Mouse (Mus musculus) forebrain, embryonic 13.5 days (tissue): Measurements from ENCODE around the gene Atp13a5. TPM values are rescaled to one million over a fixed set of nuclear protein-coding genes. Genes with fewer than 3 reads are reported as not detected.
A peak's percentile ranks its signal among the peaks of the same experiment; 100 is the strongest.

Experiments used
- ATAC-seq: fragments of 200-750 bp; cut with Nextera tagmentation; 2 replicates; pipeline ENCODE4 v1.8.0; 2017
- H3K27ac ChIP-seq: fragments of 300-500 bp; sonication (generic); 2 replicates; pipeline ENCODE4 v1.5.1; 2015; ENCODE audit warnings: inconsistent platforms, mild to moderate bottlenecking, moderate library complexity
- H3K27me3 ChIP-seq: fragments of 300-500 bp; sonication (generic); 2 replicates; pipeline ENCODE4 v1.6.1; 2015; ENCODE audit warnings: mild to moderate bottlenecking, inconsistent platforms
- H3K36me3 ChIP-seq: fragments of 300-500 bp; sonication (generic); 2 replicates; pipeline ENCODE4 v1.6.1; 2015; ENCODE audit warnings: mild to moderate bottlenecking, inconsistent platforms; ENCODE audit not compliant: poor library complexity, severe bottlenecking
- H3K4me1 ChIP-seq: fragments of 300-500 bp; sonication (generic); 2 replicates; pipeline ENCODE4 v1.6.1; 2015; ENCODE audit warnings: inconsistent platforms
- H3K4me2 ChIP-seq: fragments of 300-500 bp; sonication (generic); 2 replicates; pipeline ENCODE4 v1.6.1; 2015; ENCODE audit warnings: inconsistent platforms, mild to moderate bottlenecking, moderate library complexity
- H3K4me3 ChIP-seq: fragments of 300-500 bp; sonication (generic); 2 replicates; pipeline ENCODE4 v1.5.1; 2015; ENCODE audit warnings: mild to moderate bottlenecking, inconsistent platforms
- H3K9ac ChIP-seq: fragments of 300-500 bp; sonication (generic); 2 replicates; pipeline ENCODE4 v1.6.1; 2015; ENCODE audit warnings: mild to moderate bottlenecking, inconsistent platforms
- H3K9me3 ChIP-seq: fragments of 300-500 bp; sonication (generic); replicated peaks from 2 replicates; pipeline ENCODE4 v1.6.1; 2016; ENCODE audit warnings: inconsistent platforms
- WGBS: fragments of 180-500 bp; shearing (Covaris S2); methylation state at CpG from one replicate; pipeline ENCODE4 v1.1.7; 2015; 5-methylcytosine and 5-hydroxymethylcytosine counted together
- polyA plus RNA-seq: library from polyadenylated mRNA; unstranded; fragments of >200 nt; fragmentation: Nextera tagmentation; extraction: Ambion mirVana; gene quantifications from 2 replicates; pipeline ENCODE4 v1.2.1, GENCODE M21; 2015

Atp13a5 gene
- polyA plus RNA-seq, result 0.19 and 0.27 TPM in 2 replicates

DNA sequence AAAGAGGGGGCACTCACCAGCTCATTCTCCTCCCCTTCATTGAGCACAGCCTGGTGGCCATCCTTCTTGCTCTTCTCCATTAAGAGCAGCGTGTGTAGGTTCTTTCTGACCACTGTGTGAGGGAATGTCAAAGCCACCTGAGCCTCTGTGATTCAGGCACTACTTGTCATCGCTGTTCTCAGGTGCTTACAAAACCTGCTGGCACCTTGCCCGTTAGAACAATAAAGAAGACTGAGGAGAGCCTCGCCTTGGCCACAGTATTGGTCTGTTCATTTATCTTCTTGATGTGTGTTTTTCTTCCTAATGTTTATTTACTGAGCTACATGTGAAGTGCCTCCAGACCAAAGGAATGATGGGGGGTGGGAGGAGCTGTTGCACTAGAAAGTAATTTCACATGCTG lies at the start of gene Atp13a5:
Atp13a5 (minus strand) TSS at position 275 of the 400 bp plus-strand sequence.
- ATAC-seq, result no peak
- H3K4me1 ChIP-seq, result no peaks in the 10 kb centered on the region
- no peak within 1 kb of the TSS for H3K4me3 ChIP-seq
- no peak within 1 kb of the TSS for H3K9ac ChIP-seq
- no peak within 1 kb of the TSS for H3K4me2 ChIP-seq
- 83% methylated on average over 4 of the region's 4 CpGs for WGBS
- no peaks in the 10 kb centered on the region for H3K27me3 ChIP-seq
- H3K9me3 ChIP-seq, result no peaks in the 10 kb centered on the region
- H3K36me3 ChIP-seq, result no peaks in the 10 kb centered on the region
- H3K27ac ChIP-seq, result no peak within 1 kb of the TSS

DNA sequence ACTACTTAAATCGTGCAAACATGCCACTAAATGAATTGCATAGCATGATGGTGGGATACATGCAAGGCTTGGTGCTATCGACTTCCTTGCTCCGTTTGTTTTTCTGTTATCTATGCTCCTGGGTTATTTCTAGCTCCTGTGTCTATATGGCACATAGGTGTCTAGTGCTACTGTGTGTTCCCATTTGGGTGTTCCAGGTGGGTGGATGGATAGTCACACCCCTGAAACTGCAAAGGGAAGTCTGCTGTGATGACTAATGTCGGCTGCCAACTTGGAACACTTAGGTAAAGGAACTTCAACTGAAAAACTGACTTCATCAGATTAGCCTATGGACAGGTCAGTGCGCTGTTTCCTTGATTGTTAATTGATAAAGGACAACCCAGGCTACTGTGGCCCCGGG lies 36.3 kb upstream of the Atp13a5 start:
- Histone ChIP-seq H3K4me3 (no peak overlapping the region), H3K27me3 (no peaks in the 10 kb centered on the region), H3K9me3 (no peaks in the 10 kb centered on the region), H3K36me3 (no peaks in the 10 kb centered on the region), H3K4me2 (no peak overlapping the region), H3K27ac (no peak overlapping the region), H3K4me1 (no peaks in the 10 kb centered on the region), H3K9ac (no peak overlapping the region)
- ATAC-seq, result no peak
- WGBS, result 95% methylated on average over 6 of the region's 6 CpGs

DNA sequence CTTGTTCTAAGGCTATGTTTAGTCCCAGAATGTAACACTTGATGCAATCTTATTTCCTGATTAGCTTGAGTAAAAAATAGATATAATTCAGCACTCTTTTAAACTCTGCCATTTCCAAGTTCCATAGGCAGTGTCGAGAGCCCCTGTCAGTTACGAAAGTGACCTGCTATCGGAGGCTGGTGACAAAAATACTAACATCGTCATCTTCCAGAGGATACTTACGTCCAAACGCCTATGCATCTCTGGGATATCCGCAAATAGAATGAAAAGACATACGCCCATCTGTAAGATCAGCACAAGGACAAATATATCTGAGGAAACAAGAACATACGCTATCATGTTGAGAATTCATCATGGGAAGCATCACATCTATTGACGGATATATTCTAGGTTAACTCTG lies 28.8 kb upstream of the Atp13a5 start:
- no peak for ATAC-seq
- no peak overlapping the region for H3K4me3 ChIP-seq
- H3K9me3 ChIP-seq, result no peaks in the 10 kb centered on the region
- H3K27me3 ChIP-seq, result no peaks in the 10 kb centered on the region
- 95% methylated on average over 10 of the region's 10 CpGs for WGBS
- no peak overlapping the region for H3K4me2 ChIP-seq
- H3K36me3 ChIP-seq, result no peaks in the 10 kb centered on the region
- H3K4me1 ChIP-seq, result no peaks in the 10 kb centered on the region
- H3K9ac ChIP-seq, result no peak overlapping the region
- no peak overlapping the region for H3K27ac ChIP-seq

DNA sequence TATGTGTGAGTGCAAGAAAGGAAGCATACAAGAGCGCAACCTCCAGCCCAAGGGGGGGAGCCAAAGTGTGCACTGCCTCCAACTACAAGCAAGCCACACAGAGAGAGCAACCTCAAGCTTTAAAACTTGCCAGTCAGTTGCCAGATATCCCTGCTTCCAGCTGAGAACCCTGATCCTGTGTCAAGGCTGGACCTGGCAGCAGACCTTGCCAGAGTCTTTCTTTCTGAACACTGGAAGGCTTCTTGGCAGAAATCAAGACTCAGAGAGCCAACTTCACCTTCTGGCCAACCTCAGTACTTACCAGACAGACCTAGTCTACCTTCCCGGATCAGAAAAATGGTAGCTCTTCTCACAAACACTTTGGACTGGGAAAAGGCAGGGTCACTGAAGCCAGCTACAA lies 20.5 kb upstream of the Atp13a5 start:
- no peak overlapping the region for H3K9ac ChIP-seq
- no peaks in the 10 kb centered on the region for H3K9me3 ChIP-seq
- no peaks in the 10 kb centered on the region for H3K4me1 ChIP-seq
- no peaks in the 10 kb centered on the region for H3K27me3 ChIP-seq
- WGBS, result 87% methylated on average over 2 of the region's 2 CpGs
- H3K36me3 ChIP-seq, result no peaks in the 10 kb centered on the region
- no peak overlapping the region for H3K4me2 ChIP-seq
- no peak overlapping the region for H3K4me3 ChIP-seq
- no peak overlapping the region for H3K27ac ChIP-seq
- ATAC-seq, result no peak

DNA sequence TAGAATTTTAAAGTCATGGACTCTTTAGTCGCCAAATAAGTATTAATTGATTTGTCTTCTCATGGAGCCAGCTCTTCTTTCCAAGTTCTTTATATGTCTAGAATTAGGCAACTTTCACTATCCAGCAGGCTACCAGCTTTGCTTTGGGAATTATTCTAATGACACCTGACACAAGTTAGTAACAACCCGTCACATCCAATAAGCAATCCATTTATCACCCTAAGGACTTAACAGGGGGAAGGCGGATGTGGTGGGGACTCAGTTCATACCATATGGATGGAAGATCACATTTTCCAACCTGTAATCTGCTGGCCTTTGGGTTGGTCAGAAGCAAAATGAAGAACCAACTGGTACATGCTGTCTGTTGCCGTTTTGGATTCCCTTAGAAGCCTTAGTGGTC lies 6.2 kb upstream of the Atp13a5 start:
- 96% methylated on average over 4 of the region's 4 CpGs for whole genome bisulfite sequencing
- ATAC-seq, result no peak
- no peak overlapping the region for H3K4me3 ChIP-seq
- no peaks in the 10 kb centered on the region for H3K36me3 ChIP-seq
- H3K27ac ChIP-seq, result no peak overlapping the region
- no peak overlapping the region for H3K4me2 ChIP-seq
- no peak overlapping the region for H3K9ac ChIP-seq
- no peaks in the 10 kb centered on the region for H3K4me1 ChIP-seq
- H3K27me3 ChIP-seq, result no peaks in the 10 kb centered on the region
- no peaks in the 10 kb centered on the region for H3K9me3 ChIP-seq

DNA sequence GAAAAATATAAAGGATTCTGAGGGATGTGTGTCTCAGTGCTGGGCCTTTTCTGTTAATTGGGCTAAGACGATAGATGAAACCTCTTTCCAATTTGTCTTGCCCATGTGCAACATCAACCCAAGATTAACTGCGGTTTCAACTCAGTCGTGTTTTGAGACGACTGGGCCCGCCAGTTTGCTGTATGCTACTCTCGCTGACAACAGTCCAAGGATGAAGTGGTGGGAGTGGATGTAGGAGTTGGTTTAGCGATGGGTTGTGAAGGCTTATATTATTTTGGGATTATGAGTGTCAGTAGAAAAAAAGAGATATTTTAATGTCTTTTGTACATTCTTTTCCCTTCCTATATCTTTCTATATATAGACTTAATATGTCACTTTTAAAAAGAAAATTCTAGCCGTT lies 3.9 kb downstream of the Atp13a5 start:
- Histone ChIP-seq H3K4me1 (no peaks in the 10 kb centered on the region), H3K9me3 (no peaks in the 10 kb centered on the region)
- WGBS, result 91% methylated on average over 8 of the region's 8 CpGs

DNA sequence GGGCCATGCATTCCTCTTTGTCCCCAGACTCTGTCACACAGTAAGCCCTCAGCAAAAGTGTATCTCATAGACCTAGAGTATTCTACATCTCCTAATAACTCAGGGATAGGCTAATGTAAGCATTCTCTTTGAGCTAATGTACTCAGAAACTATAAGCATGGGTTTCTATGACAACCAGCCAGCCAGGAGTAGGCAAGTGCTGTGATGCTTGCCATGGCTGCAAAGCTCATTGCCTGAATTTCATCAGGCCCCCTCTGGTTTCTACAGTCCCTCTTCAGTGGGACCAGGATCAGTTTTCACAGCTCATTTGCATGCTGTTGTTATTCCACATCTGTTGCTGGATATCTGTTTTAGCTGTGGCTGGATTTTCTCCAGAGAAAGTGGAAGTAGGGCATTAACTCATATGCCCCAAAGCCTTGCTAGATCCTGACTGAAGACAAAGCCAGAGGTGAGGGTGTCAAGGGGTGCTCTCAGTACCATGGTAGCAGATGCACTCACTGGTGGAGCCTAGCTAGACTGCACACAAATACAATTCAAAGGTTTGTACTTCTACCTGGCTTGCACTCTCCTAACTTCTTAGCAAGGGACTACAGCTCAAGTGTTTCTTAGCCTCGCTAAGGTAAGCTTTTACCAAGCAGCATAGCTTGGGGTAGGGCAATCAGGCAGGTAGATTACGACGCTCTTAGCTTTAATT lies 47.0 kb downstream of the Atp13a5 start:
- H3K27ac ChIP-seq, result no peak overlapping the region

More for the DNA sequence above, 3.9 kb downstream of the Atp13a5 start:
- no peaks in the 10 kb centered on the region for H3K36me3 ChIP-seq
- no peak overlapping the region for H3K4me3 ChIP-seq
- no peaks in the 10 kb centered on the region for H3K27me3 ChIP-seq
- H3K4me2 ChIP-seq, result no peak overlapping the region
- H3K27ac ChIP-seq, result no peak overlapping the region
- H3K9ac ChIP-seq, result no peak overlapping the region
- no peak for ATAC-seq

DNA sequence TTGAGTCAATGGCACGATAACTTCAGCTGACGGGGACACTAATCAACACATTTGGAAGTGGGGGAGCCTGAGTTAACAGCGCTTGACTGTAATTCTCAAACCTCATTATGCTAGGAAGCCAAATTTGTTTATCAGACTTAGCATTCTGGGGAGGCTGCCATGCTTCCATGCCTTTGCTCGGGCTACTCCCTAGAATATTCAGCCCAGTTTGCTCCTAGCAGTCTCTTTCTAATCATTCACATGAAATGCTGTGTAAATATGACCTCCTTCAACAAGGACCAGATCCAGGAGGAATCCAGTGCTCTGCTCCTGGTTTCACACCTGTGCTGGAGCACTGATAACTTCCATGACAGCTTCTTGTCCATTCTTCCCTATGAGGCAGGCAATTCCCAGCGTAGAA lies 47.6 kb downstream of the Atp13a5 start:
- no peak overlapping the region for H3K9ac ChIP-seq
- no peak for ATAC-seq
- no peak overlapping the region for H3K4me2 ChIP-seq
- H3K4me3 ChIP-seq, result no peak overlapping the region
- peaks cover 10% of the 10 kb centered on the region for H3K4me1 ChIP-seq
- H3K9me3 ChIP-seq, result no peaks in the 10 kb centered on the region
- H3K27ac ChIP-seq, result no peak overlapping the region
- no peaks in the 10 kb centered on the region for H3K36me3 ChIP-seq
- 75% methylated on average over 5 of the region's 5 CpGs for WGBS
- no peaks in the 10 kb centered on the region for H3K27me3 ChIP-seq

More for the DNA sequence above, 47.0 kb downstream of the Atp13a5 start:
- H3K4me1 ChIP-seq, result peaks cover 10% of the 10 kb centered on the region
- H3K9me3 ChIP-seq, result no peaks in the 10 kb centered on the region
- no peaks in the 10 kb centered on the region for H3K27me3 ChIP-seq
- WGBS, result 61% methylated on average over 3 of the region's 3 CpGs
- no peak overlapping the region for H3K4me2 ChIP-seq
- no peak overlapping the region for H3K9ac ChIP-seq
- no peaks in the 10 kb centered on the region for H3K36me3 ChIP-seq
- no peak overlapping the region for H3K4me3 ChIP-seq
- ATAC-seq, result peak; percentile 66

DNA sequence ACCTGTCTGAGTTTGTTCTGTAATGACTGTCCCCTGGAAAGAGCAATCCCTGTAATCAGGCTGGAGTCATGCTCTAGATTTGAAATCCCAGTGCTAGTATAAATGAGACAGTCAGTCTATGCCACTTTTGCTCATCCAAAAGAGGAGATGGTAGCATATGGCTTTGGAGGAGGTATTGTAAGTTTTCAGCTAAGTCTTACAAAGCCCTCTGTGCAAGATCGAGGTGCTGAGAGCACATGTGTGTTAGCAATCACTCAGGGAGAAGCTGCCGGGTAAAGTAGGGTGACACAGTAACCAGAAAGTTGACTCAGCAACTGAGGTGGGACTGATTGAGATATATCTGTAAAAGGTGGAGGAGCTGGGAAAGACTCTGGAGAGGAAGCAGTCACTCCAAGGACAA lies 49.3 kb downstream of the Atp13a5 start:
- H3K36me3 ChIP-seq, result no peaks in the 10 kb centered on the region
- no peaks in the 10 kb centered on the region for H3K27me3 ChIP-seq
- peaks cover 10% of the 10 kb centered on the region for H3K4me1 ChIP-seq
- no peak for ATAC-seq
- no peak overlapping the region for H3K4me3 ChIP-seq
- H3K9ac ChIP-seq, result no peak overlapping the region
- no peak overlapping the region for H3K4me2 ChIP-seq
- no peak overlapping the region for H3K27ac ChIP-seq
- no peaks in the 10 kb centered on the region for H3K9me3 ChIP-seq
- 100% methylated on average over 2 of the region's 2 CpGs for WGBS

DNA sequence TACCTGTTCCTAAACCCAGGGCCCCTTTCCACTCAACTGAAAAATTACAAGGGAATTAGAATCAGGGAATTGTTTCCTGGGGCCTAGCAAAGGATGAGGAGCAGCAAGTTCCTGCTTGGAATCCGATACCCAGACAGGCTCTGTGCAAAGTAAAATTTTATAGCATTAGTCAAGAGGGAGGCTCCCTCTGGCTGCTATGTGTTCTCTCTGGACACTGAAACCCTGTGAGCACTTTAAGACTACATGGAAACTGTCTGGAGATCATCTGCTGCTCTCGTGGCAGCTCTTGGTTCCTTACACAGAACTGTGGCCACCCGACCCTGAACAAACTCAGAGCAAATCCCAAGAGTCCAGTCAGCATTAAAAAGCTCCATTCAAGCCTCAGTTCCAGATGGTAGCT lies 50.6 kb downstream of the Atp13a5 start:
- Histone ChIP-seq H3K27me3 (no peaks in the 10 kb centered on the region), H3K9me3 (no peaks in the 10 kb centered on the region), H3K4me2 (no peak overlapping the region), H3K36me3 (no peaks in the 10 kb centered on the region), H3K4me3 (no peak overlapping the region), H3K27ac (no peak overlapping the region), H3K4me1 (peaks cover 10% of the 10 kb centered on the region), H3K9ac (no peak overlapping the region)
- 70% methylated on average over 3 of the region's 3 CpGs for WGBS
- no peak for ATAC-seq

DNA sequence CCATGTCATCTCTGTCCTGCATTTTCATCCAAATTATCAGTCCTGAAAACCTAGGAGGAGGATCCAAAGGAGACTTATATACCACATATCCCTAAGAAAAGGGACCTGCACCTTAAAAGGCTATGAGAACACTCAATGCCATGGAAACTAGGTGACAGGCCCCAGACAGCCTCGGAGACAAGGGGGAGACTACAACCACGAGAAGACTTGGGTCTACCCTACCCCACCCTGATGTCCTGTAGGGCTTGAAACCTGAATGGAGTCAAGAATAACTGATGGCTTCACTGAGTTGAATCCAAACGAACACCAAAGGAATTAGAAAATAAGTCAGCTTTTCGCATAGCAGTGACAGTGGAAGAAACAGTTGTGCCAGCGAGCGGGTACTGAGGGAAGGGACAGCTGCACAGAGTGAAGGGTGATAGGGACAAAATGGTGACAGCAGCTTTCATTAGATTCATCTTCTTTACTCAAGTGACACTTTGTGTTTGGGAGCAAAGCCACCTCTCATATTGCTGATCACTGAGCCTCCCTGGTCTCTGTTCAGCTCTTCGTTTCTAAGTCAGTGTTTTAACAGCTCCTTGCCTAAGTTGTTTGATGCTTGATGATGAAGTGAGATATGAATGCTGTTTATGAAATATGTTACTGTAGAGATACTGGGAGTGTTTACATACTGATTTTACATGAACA lies 53.2 kb downstream of the Atp13a5 start:
- Histone ChIP-seq H3K4me1 (no peaks in the 10 kb centered on the region), H3K27me3 (no peaks in the 10 kb centered on the region), H3K36me3 (no peaks in the 10 kb centered on the region), H3K9me3 (no peaks in the 10 kb centered on the region), H3K9ac (no peak overlapping the region), H3K4me2 (no peak overlapping the region), H3K27ac (no peak overlapping the region), H3K4me3 (no peak overlapping the region)
- ATAC-seq, result no peak
- 92% methylated on average over 7 of the region's 7 CpGs for WGBS

DNA sequence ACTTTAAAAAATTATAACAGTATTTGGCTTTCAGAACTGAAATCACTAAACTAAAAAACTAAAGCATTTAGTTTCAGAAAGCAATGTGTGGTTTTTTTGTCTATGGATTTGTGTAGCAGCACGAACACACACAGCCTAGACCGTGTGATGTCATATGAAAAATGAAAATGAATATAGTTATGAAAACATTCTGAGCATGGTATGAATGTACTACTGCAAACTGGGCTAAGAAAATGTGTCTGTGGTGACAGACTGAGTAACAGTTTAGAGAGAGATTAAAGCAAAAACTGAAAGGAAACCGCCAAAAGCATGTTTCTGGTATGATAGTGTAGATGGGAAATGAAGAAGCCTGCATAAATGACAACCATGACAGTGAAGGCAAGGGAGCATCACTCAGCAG lies 57.8 kb downstream of the Atp13a5 start:
- Histone ChIP-seq H3K9me3 (no peaks in the 10 kb centered on the region), H3K27me3 (no peaks in the 10 kb centered on the region), H3K9ac (no peak overlapping the region), H3K27ac (no peak overlapping the region), H3K4me3 (no peak overlapping the region), H3K36me3 (no peaks in the 10 kb centered on the region), H3K4me1 (no peaks in the 10 kb centered on the region), H3K4me2 (no peak overlapping the region)
- 90% methylated on average over 3 of the region's 3 CpGs for WGBS
- no peak for ATAC-seq

DNA sequence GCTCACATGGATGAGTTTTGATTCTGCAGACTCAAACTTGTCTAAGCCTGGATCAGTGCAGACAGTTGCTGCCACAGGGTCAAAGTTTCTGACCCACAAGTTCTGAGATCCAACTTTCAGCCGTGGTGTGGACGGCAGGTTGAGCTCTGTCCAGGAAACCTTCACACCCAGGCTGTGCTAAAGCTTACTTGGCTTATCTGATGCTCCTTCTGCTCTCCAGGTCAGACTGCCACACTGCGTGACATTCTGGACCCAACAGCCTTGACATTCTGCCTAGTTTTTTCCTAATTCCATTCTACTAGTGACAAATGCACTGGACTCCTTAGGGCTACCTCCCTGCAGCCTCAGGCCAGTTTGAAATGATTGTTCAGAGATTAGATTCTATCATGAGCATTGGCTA lies 63.1 kb downstream of the Atp13a5 start:
- no peak overlapping the region for H3K4me3 ChIP-seq
- H3K9me3 ChIP-seq, result no peaks in the 10 kb centered on the region
- H3K27ac ChIP-seq, result no peak overlapping the region
- no peaks in the 10 kb centered on the region for H3K4me1 ChIP-seq
- H3K27me3 ChIP-seq, result no peaks in the 10 kb centered on the region
- H3K4me2 ChIP-seq, result no peak overlapping the region
- no peaks in the 10 kb centered on the region for H3K36me3 ChIP-seq
- H3K9ac ChIP-seq, result no peak overlapping the region
- 91% methylated on average over 3 of the region's 3 CpGs for WGBS
- ATAC-seq, result no peak
